Mouse (Mus musculus): Measurements from ENCODE around the gene Zg16. TPM values are rescaled to one million over a fixed set of nuclear protein-coding genes. Genes with fewer than 3 reads are reported as not detected.

Zg16 gene
- polyA plus RNA-seq, 1 experiment = 1.2 TPM

GRCm38 (mm10) chr7:127026161-127026600, 60.9 kb downstream of the Zg16 start:
- peak overlapping the region; percentile 86 for H3K4me3 ChIP-seq (ENCODE audit: control insufficient read depth, insufficient read depth, low read length)
- H3K27me3 ChIP-seq (ENCODE audit: control insufficient read depth, insufficient read depth, low read length) = no peaks in the 10 kb centered on the region
- peak overlapping the region; percentile 89 for H3K27ac ChIP-seq (ENCODE audit: control insufficient read depth, insufficient read depth, low read length)
- under 1% methylated on average over 43 of the region's 48 CpGs for WGBS
- DNase-seq = peak; percentile 79
- peaks cover 7% of the 10 kb centered on the region; the same call in 1 of the 2 replicates for H3K36me3 ChIP-seq (ENCODE audit: control insufficient read depth, insufficient read depth, low read length)
- H3K4me1 ChIP-seq (replicated peaks; ENCODE audit: control insufficient read depth, insufficient read depth, low read length) = peaks cover 38% of the 10 kb centered on the region
- peak; percentile 38; the same call in 1 of the 2 replicates for TF ChIP-seq POLR2A (IDR thresholded peaks at IDR 0.05; ENCODE audit: control insufficient read depth, extremely low read depth, insufficient read depth, low read length, poor library complexity)
- TF ChIP-seq CTCF (IDR thresholded peaks at IDR 0.05; ENCODE audit: borderline replicate concordance, control insufficient read depth, extremely low read depth, insufficient read depth, low read length, poor library complexity) = no peak

- Histone ChIP-seq H3K27ac (ENCODE audit: control insufficient read depth, insufficient read depth, low read length) (peak overlapping the region; percentile 89), H3K4me3 (ENCODE audit: control insufficient read depth, insufficient read depth, low read length) (peak overlapping the region; percentile 86), H3K27me3 (ENCODE audit: control insufficient read depth, insufficient read depth, low read length) (no peaks in the 10 kb centered on the region), H3K36me3 (ENCODE audit: control insufficient read depth, insufficient read depth, low read length) (peaks cover 7% of the 10 kb centered on the region; the same call in 1 of the 2 replicates), H3K4me1 (replicated peaks; ENCODE audit: control insufficient read depth, insufficient read depth, low read length) (peaks cover 41% of the 10 kb centered on the region)
- WGBS = under 1% methylated on average over 63 of the region's 65 CpGs
- TF ChIP-seq CTCF (IDR thresholded peaks at IDR 0.05; ENCODE audit: borderline replicate concordance, control insufficient read depth, extremely low read depth, insufficient read depth, low read length, poor library complexity) = no peak
- no peak for TF ChIP-seq POLR2A (IDR thresholded peaks at IDR 0.05; ENCODE audit: control insufficient read depth, extremely low read depth, insufficient read depth, low read length, poor library complexity)
- peak; percentile 60 for DNase-seq
Observed at GRCm38 (mm10) chr7:127025556-127026160, 61.5 kb downstream of the Zg16 start.

- TF ChIP-seq CTCF (IDR thresholded peaks at IDR 0.05; ENCODE audit: borderline replicate concordance, control insufficient read depth, extremely low read depth, insufficient read depth, low read length, poor library complexity) (peak; percentile 82), POLR2A (IDR thresholded peaks at IDR 0.05; ENCODE audit: control insufficient read depth, extremely low read depth, insufficient read depth, low read length, poor library complexity) (0 out of 2 replicates have a peak, but pooled peaks have one; percentile 48)
- peak overlapping the region; percentile 89 for H3K27ac ChIP-seq (ENCODE audit: control insufficient read depth, insufficient read depth, low read length)
- peak overlapping the region; percentile 86 for H3K4me3 ChIP-seq (ENCODE audit: control insufficient read depth, insufficient read depth, low read length)
- peak; percentile 87 for DNase-seq
- H3K27me3 ChIP-seq (ENCODE audit: control insufficient read depth, insufficient read depth, low read length) = no peaks in the 10 kb centered on the region
- under 1% methylated on average over 30 of the region's 30 CpGs for WGBS
- H3K36me3 ChIP-seq (ENCODE audit: control insufficient read depth, insufficient read depth, low read length) = peaks cover 7% of the 10 kb centered on the region; the same call in 1 of the 2 replicates
- H3K4me1 ChIP-seq (replicated peaks; ENCODE audit: control insufficient read depth, insufficient read depth, low read length) = peaks cover 48% of the 10 kb centered on the region
Observed at GRCm38 (mm10) chr7:127024755-127025555, 62.2 kb downstream of the Zg16 start.

- H3K36me3 ChIP-seq (ENCODE audit: control insufficient read depth, insufficient read depth, low read length) = peaks cover 7% of the 10 kb centered on the region; the same call in 1 of the 2 replicates
- H3K27ac ChIP-seq (ENCODE audit: control insufficient read depth, insufficient read depth, low read length) = peak overlapping the region; percentile 89
- TF ChIP-seq CTCF (IDR thresholded peaks at IDR 0.05; ENCODE audit: borderline replicate concordance, control insufficient read depth, extremely low read depth, insufficient read depth, low read length, poor library complexity) (peak; percentile 49; the same call in 1 of the 2 replicates), POLR2A (IDR thresholded peaks at IDR 0.05; ENCODE audit: control insufficient read depth, extremely low read depth, insufficient read depth, low read length, poor library complexity) (no peak)
- H3K27me3 ChIP-seq (ENCODE audit: control insufficient read depth, insufficient read depth, low read length) = no peaks in the 10 kb centered on the region
- WGBS = 8% methylated on average over 19 of the region's 19 CpGs
- peak; percentile 71 for DNase-seq
- peaks cover 56% of the 10 kb centered on the region for H3K4me1 ChIP-seq (replicated peaks; ENCODE audit: control insufficient read depth, insufficient read depth, low read length)
- H3K4me3 ChIP-seq (ENCODE audit: control insufficient read depth, insufficient read depth, low read length) = peak overlapping the region; percentile 86
Observed at GRCm38 (mm10) chr7:127023896-127024690, 63.0 kb downstream of the Zg16 start.

- DNase-seq = peak; percentile 34
- Histone ChIP-seq H3K4me3 (ENCODE audit: control insufficient read depth, insufficient read depth, low read length) (peak overlapping the region; percentile 86), H3K4me1 (replicated peaks; ENCODE audit: control insufficient read depth, insufficient read depth, low read length) (peaks cover 64% of the 10 kb centered on the region), H3K27ac (ENCODE audit: control insufficient read depth, insufficient read depth, low read length) (peak overlapping the region; percentile 20; the same call in 1 of the 2 replicates), H3K27me3 (ENCODE audit: control insufficient read depth, insufficient read depth, low read length) (no peaks in the 10 kb centered on the region), H3K36me3 (ENCODE audit: control insufficient read depth, insufficient read depth, low read length) (peaks cover 7% of the 10 kb centered on the region; the same call in 1 of the 2 replicates)
- no peak for TF ChIP-seq POLR2A (IDR thresholded peaks at IDR 0.05; ENCODE audit: control insufficient read depth, extremely low read depth, insufficient read depth, low read length, poor library complexity)
- 80% methylated on average over 13 of the region's 13 CpGs for WGBS
Observed at GRCm38 (mm10) chr7:127023272-127023691, 63.8 kb downstream of the Zg16 start.
